Mouse (Mus musculus): ENCODE results near the gene Coro1c.

DNA sequence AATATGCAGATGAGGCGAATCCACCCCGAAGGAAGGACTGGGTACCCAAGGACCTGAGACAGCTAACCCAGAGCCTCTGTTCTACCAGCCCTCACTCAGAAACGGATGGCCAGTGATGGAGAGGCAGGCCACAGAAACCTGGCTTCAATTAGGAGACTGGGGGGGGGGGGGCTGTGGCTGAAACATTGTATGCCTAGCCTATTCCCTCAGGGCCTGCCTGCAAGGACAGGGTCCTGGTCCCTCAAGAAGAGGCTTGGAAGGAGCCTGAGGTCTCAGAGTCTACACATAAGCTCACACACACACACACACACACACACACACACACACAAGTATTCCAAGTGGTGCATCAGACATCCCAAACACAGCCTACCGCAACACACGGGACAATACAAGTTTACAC, 108.9 kb downstream of the Coro1c start:
- no peak for TF ChIP-seq CTCF (IDR thresholded peaks at IDR 0.05; ENCODE audit: borderline replicate concordance, control insufficient read depth, extremely low read depth, insufficient read depth, low read length, poor library complexity)
- TF ChIP-seq POLR2A (IDR thresholded peaks at IDR 0.05; ENCODE audit: control insufficient read depth, extremely low read depth, insufficient read depth, low read length, poor library complexity): no peak

Data from thymus, adult 2 months (tissue).